Mouse (Mus musculus) spleen, adult 2 months (tissue): ENCODE results near the gene Wdfy3.

Experiments used
- CTCF ChIP-seq: fragments of 200-500 bp; IDR thresholded peaks from 2 replicates; pipeline ENCODE4 v1.5.1; 2011; ENCODE audit warnings: mild to moderate bottlenecking, inconsistent platforms; ENCODE audit not compliant: insufficient read depth, insufficient read length, insufficient replicate concordance; ENCODE audit errors: extremely low read depth
- POLR2A ChIP-seq: fragments of 200-500 bp; IDR thresholded peaks from 2 replicates; pipeline ENCODE4 v1.6.1; 2011; ENCODE audit warnings: low read depth, low read length, inconsistent platforms

- TF ChIP-seq CTCF (no peak), POLR2A (no peak)
Observed at GRCm38 (mm10) chr5:101945731-101946130, 124.0 kb downstream of the Wdfy3 start.
